Mouse (Mus musculus) stomach, postnatal 0 days (tissue): ENCODE results near the gene Palm.

Experiments used
- CTCF ChIP-seq: IDR thresholded peaks from 2 replicates; pipeline ENCODE4 v1.5.1; 2016; ENCODE audit warnings: antibody characterized with exemption, low read depth, mild to moderate bottlenecking, moderate library complexity
- EP300 ChIP-seq: optimal IDR thresholded peaks from 2 replicates; pipeline ENCODE3; 2016; ENCODE audit warnings: antibody characterized with exemption

- TF ChIP-seq CTCF (no peak), EP300 (no peak)
Observed at GRCm38 (mm10) chr10:79846553-79846952, 53.2 kb downstream of the Palm start.
